Mouse (Mus musculus): ENCODE results near the gene Tspyl3. TPM values are rescaled to one million over a fixed set of nuclear protein-coding genes. Genes with fewer than 3 reads are reported as not detected.

Tspyl3 gene
- polyA plus RNA-seq, 1 experiment from 2014 or later = 6.0 TPM

DNA sequence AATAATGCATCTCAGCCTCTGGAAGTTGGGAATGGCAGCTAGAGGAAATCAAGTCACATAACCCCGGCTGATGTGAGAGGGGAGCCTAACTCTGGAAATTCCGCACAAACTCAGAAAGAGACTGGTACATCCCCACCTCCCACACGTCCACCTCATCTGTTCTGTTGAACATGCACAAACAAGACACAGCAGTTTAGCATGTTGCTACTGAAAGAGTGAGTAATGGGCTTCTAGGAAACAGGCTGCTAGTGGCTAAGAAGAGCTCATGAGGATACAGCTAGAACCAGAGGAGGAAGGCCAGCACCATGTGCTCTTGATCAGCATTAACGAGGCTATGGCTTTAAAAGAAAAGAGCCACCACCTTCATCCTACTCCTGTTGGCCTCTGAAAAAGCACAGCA, 12.7 kb upstream of the Tspyl3 start:
- Histone ChIP-seq H3K9ac (ENCODE audit: low read length) (no peak overlapping the region), H3K4me2 (ENCODE audit: low read depth) (no peak overlapping the region), H3K4me3 (ENCODE audit: low read depth, low read length) (no peak overlapping the region), H3K36me3 (ENCODE audit: control insufficient read depth, insufficient read depth, low read length) (peaks cover 15% of the 10 kb centered on the region), H3K27me3 (ENCODE audit: control insufficient read depth, insufficient read depth, low read length) (no peaks in the 10 kb centered on the region), H3K9me3 (ENCODE audit: control insufficient read depth, low read length) (no peaks in the 10 kb centered on the region), H3K4me1 (ENCODE audit: control insufficient read depth, insufficient read depth, low read length) (peaks cover 11% of the 10 kb centered on the region), H3K27ac (ENCODE audit: low read depth, low read length) (no peak overlapping the region)
- ATAC-seq (ENCODE audit: insufficient read depth, low FRiP score, low TSS enrichment) (no peak), DNase-seq (ENCODE audit: low spot score) (no peak)
- WGBS = 83% methylated on average over 4 of the region's 4 CpGs

DNA sequence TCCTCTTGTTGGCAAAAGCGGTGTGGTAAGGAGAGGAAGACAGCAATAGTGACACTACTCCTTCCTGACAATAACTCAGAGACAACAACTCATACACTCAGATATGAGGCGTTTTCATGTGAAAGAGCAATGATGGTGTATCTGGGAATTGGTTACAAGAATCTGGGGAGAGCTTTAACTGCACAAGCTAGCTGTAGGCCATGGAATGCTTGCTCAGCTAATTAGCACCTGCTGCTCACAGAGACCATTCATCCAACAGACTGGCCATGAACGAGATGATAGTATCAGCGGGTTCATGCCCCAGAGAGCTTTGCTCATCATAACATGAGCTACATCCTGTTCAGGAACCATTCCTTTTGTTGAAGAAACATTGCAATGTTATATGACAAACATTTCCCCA, 12.0 kb upstream of the Tspyl3 start:
- WGBS = 84% methylated on average over 4 of the region's 4 CpGs
- peaks cover 9% of the 10 kb centered on the region for H3K4me1 ChIP-seq (ENCODE audit: control insufficient read depth, insufficient read depth, low read length)
- H3K36me3 ChIP-seq (ENCODE audit: control insufficient read depth, insufficient read depth, low read length) = peaks cover 18% of the 10 kb centered on the region
- no peak overlapping the region for H3K4me2 ChIP-seq (ENCODE audit: low read depth)
- no peak overlapping the region for H3K27ac ChIP-seq (ENCODE audit: low read depth, low read length)
- DNase-seq (ENCODE audit: low spot score) (no peak), ATAC-seq (ENCODE audit: insufficient read depth, low FRiP score, low TSS enrichment) (no peak)
- no peak overlapping the region for H3K9ac ChIP-seq (ENCODE audit: low read length)
- no peaks in the 10 kb centered on the region for H3K9me3 ChIP-seq (ENCODE audit: control insufficient read depth, low read length)
- no peak overlapping the region for H3K4me3 ChIP-seq (ENCODE audit: low read depth, low read length)
- H3K27me3 ChIP-seq (ENCODE audit: control insufficient read depth, insufficient read depth, low read length) = no peaks in the 10 kb centered on the region

DNA sequence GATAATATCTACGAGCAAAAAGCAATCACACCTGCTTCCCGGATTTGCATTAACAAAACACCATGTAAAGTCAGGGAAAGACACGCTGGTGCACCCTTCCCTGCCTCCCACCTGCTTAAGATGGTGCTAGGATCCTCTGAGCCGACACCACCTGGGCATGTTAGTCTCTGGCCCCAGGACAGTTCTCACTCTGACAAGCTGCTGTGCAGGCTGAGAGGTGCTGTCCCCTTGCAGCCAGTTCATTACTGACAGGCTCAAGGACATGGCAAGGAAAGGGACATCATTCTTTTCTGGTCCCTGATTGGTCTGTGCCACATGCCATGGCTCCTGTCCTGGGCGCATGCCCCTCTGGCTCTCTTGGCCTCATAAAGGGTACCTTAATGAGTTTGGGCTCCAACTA, 3.3 kb upstream of the Tspyl3 start:
- WGBS = 89% methylated on average over 5 of the region's 5 CpGs
- H3K27me3 ChIP-seq (ENCODE audit: control insufficient read depth, insufficient read depth, low read length) = no peaks in the 10 kb centered on the region
- no peak for ATAC-seq (ENCODE audit: insufficient read depth, low FRiP score, low TSS enrichment)
- H3K9me3 ChIP-seq (ENCODE audit: control insufficient read depth, low read length) = no peaks in the 10 kb centered on the region
- H3K27ac ChIP-seq (ENCODE audit: low read depth, low read length) = no peak overlapping the region
- peaks cover 29% of the 10 kb centered on the region for H3K36me3 ChIP-seq (ENCODE audit: control insufficient read depth, insufficient read depth, low read length)
- H3K9ac ChIP-seq (ENCODE audit: low read length) = no peak overlapping the region
- DNase-seq (ENCODE audit: low spot score) = no peak
- no peak overlapping the region for H3K4me3 ChIP-seq (ENCODE audit: low read depth, low read length)
- no peak overlapping the region for H3K4me2 ChIP-seq (ENCODE audit: low read depth)
- 0 out of 2 replicates have a peak, but pooled peaks cover 2% of the 10 kb centered on the region for H3K4me1 ChIP-seq (ENCODE audit: control insufficient read depth, insufficient read depth, low read length)

DNA sequence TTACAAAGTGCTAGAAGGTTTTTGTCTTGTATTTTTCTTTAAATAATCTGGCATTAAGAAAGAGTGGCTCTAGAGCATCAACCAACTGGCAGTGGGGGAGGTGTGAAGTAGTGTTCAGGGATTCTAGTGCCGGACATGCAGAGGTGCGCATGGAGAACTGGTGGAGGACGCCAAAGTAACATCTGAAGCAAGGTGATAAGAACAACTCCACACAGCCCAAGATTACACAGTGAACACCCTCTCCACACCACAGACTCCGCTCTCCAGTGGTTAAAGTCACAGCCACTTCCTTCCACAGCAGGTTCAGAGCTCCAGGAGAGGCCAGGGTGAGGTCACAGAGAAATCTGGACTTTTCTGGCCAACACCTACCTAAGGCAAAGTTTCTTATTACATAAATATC, 2.7 kb upstream of the Tspyl3 start:
- no peak overlapping the region for H3K4me2 ChIP-seq (ENCODE audit: low read depth)
- DNase-seq (ENCODE audit: low spot score) (no peak), ATAC-seq (ENCODE audit: insufficient read depth, low FRiP score, low TSS enrichment) (no peak)
- 87% methylated on average over 4 of the region's 4 CpGs for WGBS
- no peak overlapping the region for H3K27ac ChIP-seq (ENCODE audit: low read depth, low read length)
- H3K36me3 ChIP-seq (ENCODE audit: control insufficient read depth, insufficient read depth, low read length) = peaks cover 29% of the 10 kb centered on the region
- 0 out of 2 replicates have a peak, but pooled peaks cover 2% of the 10 kb centered on the region for H3K4me1 ChIP-seq (ENCODE audit: control insufficient read depth, insufficient read depth, low read length)
- H3K9ac ChIP-seq (ENCODE audit: low read length) = no peak overlapping the region
- no peaks in the 10 kb centered on the region for H3K9me3 ChIP-seq (ENCODE audit: control insufficient read depth, low read length)
- no peaks in the 10 kb centered on the region for H3K27me3 ChIP-seq (ENCODE audit: control insufficient read depth, insufficient read depth, low read length)
- H3K4me3 ChIP-seq (ENCODE audit: low read depth, low read length) = no peak overlapping the region

DNA sequence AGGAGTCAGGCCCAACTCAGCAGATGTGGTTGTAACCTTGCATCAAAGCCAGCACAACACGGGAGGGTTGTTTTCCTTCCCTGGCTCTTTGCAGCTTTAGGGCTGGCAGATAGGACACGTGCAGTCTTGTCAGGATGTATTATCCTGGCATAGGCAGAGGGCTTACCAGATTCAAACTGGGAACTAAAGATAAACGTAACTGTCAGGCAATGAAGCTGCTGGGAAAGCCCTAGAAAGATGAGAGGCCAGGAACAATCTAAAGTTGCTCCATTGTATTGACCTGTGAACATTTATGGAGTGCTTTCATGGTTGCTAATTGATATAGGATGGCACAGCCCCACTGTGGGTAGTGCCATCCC, 333 bp upstream of the Tspyl3 start:
- DNase-seq (ENCODE audit: low spot score) = no peak
- H3K9me3 ChIP-seq (ENCODE audit: control insufficient read depth, low read length) = no peaks in the 10 kb centered on the region
- H3K4me2 ChIP-seq (ENCODE audit: low read depth) = peak overlapping the region; percentile 72
- no peak for ATAC-seq (ENCODE audit: insufficient read depth, low FRiP score, low TSS enrichment)
- peak overlapping the region; percentile 46; the same call in 1 of the 2 replicates for H3K4me3 ChIP-seq (ENCODE audit: low read depth, low read length)
- WGBS = 8% methylated on average over 3 of the region's 3 CpGs
- H3K4me1 ChIP-seq (ENCODE audit: control insufficient read depth, insufficient read depth, low read length) = 0 out of 2 replicates have a peak, but pooled peaks cover 2% of the 10 kb centered on the region
- H3K27me3 ChIP-seq (ENCODE audit: control insufficient read depth, insufficient read depth, low read length) = no peaks in the 10 kb centered on the region
- H3K27ac ChIP-seq (ENCODE audit: low read depth, low read length) = no peak overlapping the region
- H3K36me3 ChIP-seq (ENCODE audit: control insufficient read depth, insufficient read depth, low read length) = peaks cover 15% of the 10 kb centered on the region
- peak overlapping the region; percentile 14; the same call in 1 of the 2 replicates for H3K9ac ChIP-seq (ENCODE audit: low read length)

DNA sequence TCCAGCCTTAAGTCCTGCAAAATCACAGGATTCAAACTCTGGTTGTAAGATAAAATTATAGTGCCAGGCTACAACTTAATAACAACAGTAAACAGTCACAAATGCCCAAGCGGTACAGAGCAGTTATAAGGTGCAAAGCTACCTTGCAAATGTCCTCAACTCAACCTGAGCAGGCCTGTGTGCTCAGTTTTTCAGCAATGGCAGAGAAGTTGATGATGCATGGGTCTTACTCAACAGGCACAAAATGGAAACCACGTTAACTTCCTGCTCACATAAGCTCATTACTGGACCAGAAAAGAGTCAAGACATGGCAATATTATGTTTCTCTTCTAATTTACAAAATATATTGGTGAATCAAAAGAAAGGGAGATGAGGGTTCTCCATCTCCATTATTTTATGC, 2.7 kb downstream of the Tspyl3 start:
- Histone ChIP-seq H3K27me3 (ENCODE audit: control insufficient read depth, insufficient read depth, low read length) (no peaks in the 10 kb centered on the region), H3K27ac (ENCODE audit: low read depth, low read length) (no peak overlapping the region), H3K4me1 (ENCODE audit: control insufficient read depth, insufficient read depth, low read length) (0 out of 2 replicates have a peak, but pooled peaks cover 2% of the 10 kb centered on the region), H3K4me2 (ENCODE audit: low read depth) (no peak overlapping the region), H3K9me3 (ENCODE audit: control insufficient read depth, low read length) (no peaks in the 10 kb centered on the region), H3K9ac (ENCODE audit: low read length) (no peak overlapping the region), H3K36me3 (ENCODE audit: control insufficient read depth, insufficient read depth, low read length) (no peaks in the 10 kb centered on the region), H3K4me3 (ENCODE audit: low read depth, low read length) (no peak overlapping the region)
- WGBS = 91% methylated on average over 2 of the region's 2 CpGs
- DNase-seq (ENCODE audit: low spot score) (no peak), ATAC-seq (ENCODE audit: insufficient read depth, low FRiP score, low TSS enrichment) (no peak)

DNA sequence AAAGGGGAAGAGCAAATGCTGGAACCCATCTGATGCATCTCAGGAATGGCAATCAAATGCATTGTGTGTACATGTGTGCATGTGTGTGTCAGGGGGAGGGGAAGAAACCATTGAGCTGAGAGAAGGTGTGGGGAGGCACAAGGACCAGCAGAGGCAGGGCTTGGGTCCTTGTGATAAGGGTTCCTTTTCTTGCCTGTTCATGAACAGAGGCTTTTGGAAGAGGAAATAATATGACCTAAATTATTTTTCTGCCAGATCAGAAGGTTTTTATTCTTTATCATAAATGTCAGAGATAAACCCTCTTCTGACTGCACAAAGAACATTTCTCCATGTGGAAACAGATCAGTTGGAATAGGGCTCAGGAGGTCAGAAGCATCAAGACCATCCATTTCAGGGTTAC, 3.1 kb downstream of the Tspyl3 start:
- no peaks in the 10 kb centered on the region for H3K27me3 ChIP-seq (ENCODE audit: control insufficient read depth, insufficient read depth, low read length)
- H3K4me3 ChIP-seq (ENCODE audit: low read depth, low read length) = no peak overlapping the region
- ATAC-seq (ENCODE audit: insufficient read depth, low FRiP score, low TSS enrichment) = no peak
- no peak overlapping the region for H3K9ac ChIP-seq (ENCODE audit: low read length)
- no peaks in the 10 kb centered on the region for H3K9me3 ChIP-seq (ENCODE audit: control insufficient read depth, low read length)
- no peak for DNase-seq (ENCODE audit: low spot score)
- H3K4me2 ChIP-seq (ENCODE audit: low read depth) = no peak overlapping the region
- H3K4me1 ChIP-seq (ENCODE audit: control insufficient read depth, insufficient read depth, low read length) = 0 out of 2 replicates have a peak, but pooled peaks cover 2% of the 10 kb centered on the region
- no peaks in the 10 kb centered on the region for H3K36me3 ChIP-seq (ENCODE audit: control insufficient read depth, insufficient read depth, low read length)
- H3K27ac ChIP-seq (ENCODE audit: low read depth, low read length) = no peak overlapping the region

DNA sequence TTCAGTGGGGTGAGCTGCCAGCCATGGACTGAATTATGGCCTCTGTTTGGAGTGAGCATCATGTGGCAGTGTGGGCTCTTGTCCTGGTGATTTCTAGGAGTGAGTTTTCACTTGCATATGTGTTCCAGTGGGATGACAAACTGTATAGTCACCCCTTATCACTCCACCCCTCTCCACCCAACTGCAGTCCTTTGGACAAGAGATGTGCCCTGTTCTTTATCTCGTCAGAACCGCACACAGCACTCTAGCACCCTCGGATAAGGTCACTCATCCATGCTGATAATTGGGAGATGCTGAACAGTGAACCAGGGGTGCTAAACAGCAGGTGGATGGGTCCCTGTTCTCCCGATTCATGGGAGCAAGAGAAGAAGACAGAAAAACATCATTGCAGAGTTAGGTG, 3.6 kb downstream of the Tspyl3 start:
- Histone ChIP-seq H3K4me1 (ENCODE audit: control insufficient read depth, insufficient read depth, low read length) (0 out of 2 replicates have a peak, but pooled peaks cover 2% of the 10 kb centered on the region), H3K4me2 (ENCODE audit: low read depth) (no peak overlapping the region), H3K36me3 (ENCODE audit: control insufficient read depth, insufficient read depth, low read length) (no peaks in the 10 kb centered on the region), H3K27ac (ENCODE audit: low read depth, low read length) (no peak overlapping the region), H3K9me3 (ENCODE audit: control insufficient read depth, low read length) (no peaks in the 10 kb centered on the region), H3K9ac (ENCODE audit: low read length) (no peak overlapping the region), H3K27me3 (ENCODE audit: control insufficient read depth, insufficient read depth, low read length) (no peaks in the 10 kb centered on the region), H3K4me3 (ENCODE audit: low read depth, low read length) (no peak overlapping the region)
- 89% methylated on average over 4 of the region's 4 CpGs for WGBS
- ATAC-seq (ENCODE audit: insufficient read depth, low FRiP score, low TSS enrichment) (no peak), DNase-seq (ENCODE audit: low spot score) (no peak)

DNA sequence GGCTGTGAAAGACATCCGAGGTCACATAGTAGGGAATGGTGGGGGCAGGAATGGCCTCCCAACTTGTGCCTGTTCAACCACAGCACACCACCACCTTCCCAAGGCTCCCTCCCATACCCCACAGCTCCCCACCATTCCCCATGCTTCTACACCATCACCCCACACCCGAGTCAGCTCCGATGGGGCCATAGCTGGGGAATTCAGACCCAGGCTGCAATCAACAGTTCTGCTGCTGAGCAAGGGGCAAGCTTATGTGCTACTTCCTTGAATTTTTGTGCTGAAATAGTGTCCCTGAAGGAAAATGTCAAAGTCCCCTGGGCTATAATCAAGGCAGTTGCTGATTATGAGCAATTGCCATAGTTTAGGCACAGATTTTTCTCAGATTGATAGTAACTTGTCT, 6.7 kb downstream of the Tspyl3 start:
- DNase-seq (ENCODE audit: low spot score) = no peak
- H3K27ac ChIP-seq (ENCODE audit: low read depth, low read length) = no peak overlapping the region

More for the DNA sequence above, 6.7 kb downstream of the Tspyl3 start:
- Histone ChIP-seq H3K4me1 (ENCODE audit: control insufficient read depth, insufficient read depth, low read length) (no peaks in the 10 kb centered on the region), H3K9me3 (ENCODE audit: control insufficient read depth, low read length) (no peaks in the 10 kb centered on the region), H3K4me3 (ENCODE audit: low read depth, low read length) (no peak overlapping the region), H3K27me3 (ENCODE audit: control insufficient read depth, insufficient read depth, low read length) (no peaks in the 10 kb centered on the region), H3K9ac (ENCODE audit: low read length) (no peak overlapping the region), H3K4me2 (ENCODE audit: low read depth) (no peak overlapping the region), H3K36me3 (ENCODE audit: control insufficient read depth, insufficient read depth, low read length) (no peaks in the 10 kb centered on the region)
- 72% methylated on average over 3 of the region's 3 CpGs for WGBS
- ATAC-seq (ENCODE audit: insufficient read depth, low FRiP score, low TSS enrichment) = no peak

All from neural tube, embryonic 11.5 days (tissue).